Mouse (Mus musculus) stomach, embryonic 16.5 days (tissue): ENCODE measurements at regions not wholly inside any gene's neighbourhood (a gene's known extent, or its start where the extent isn't known, plus 50 kb on each side); places are given as distances from the start of the nearest gene placed in this dataset.

Experiments used
- ATAC-seq: fragments of 200-750 bp; cut with Nextera tagmentation; 2 replicates; pipeline ENCODE4 v1.8.0; 2017; ENCODE audit warnings: moderate number of reproducible peaks, moderate TSS enrichment; ENCODE audit not compliant: insufficient read depth, low FRiP score
- H3K27ac ChIP-seq: fragments of 300-500 bp; sonication (generic); 2 replicates; pipeline ENCODE4 v1.5.1; 2014; ENCODE audit warnings: low read length
- H3K27me3 ChIP-seq: fragments of 300-500 bp; sonication (generic); 2 replicates; pipeline ENCODE4 v1.6.1; 2014; ENCODE audit warnings: low read length, control low read depth, mixed read lengths; ENCODE audit not compliant: control insufficient read depth, insufficient read depth
- H3K36me3 ChIP-seq: fragments of 300-500 bp; sonication (generic); 2 replicates; pipeline ENCODE4 v1.6.1; 2014; ENCODE audit warnings: low read length; ENCODE audit not compliant: control insufficient read depth, insufficient read depth
- H3K4me1 ChIP-seq: fragments of 300-500 bp; sonication (generic); 2 replicates; pipeline ENCODE4 v1.6.1; 2014; ENCODE audit warnings: low read length, control low read depth, mixed read lengths; ENCODE audit not compliant: control insufficient read depth, insufficient read depth
- H3K4me2 ChIP-seq: fragments of 300-500 bp; sonication (generic); 2 replicates; pipeline ENCODE4 v1.6.1; 2014; ENCODE audit warnings: low read depth, low read length, mixed read lengths
- H3K4me3 ChIP-seq: fragments of 300-500 bp; sonication (generic); replicated peaks from 2 replicates; pipeline ENCODE4 v1.5.1; 2014; ENCODE audit warnings: mild to moderate bottlenecking, low read length
- H3K9ac ChIP-seq: fragments of 300-500 bp; sonication (generic); 2 replicates; pipeline ENCODE4 v1.6.1; 2014; ENCODE audit warnings: low read length
- H3K9me3 ChIP-seq: fragments of 300-500 bp; sonication (generic); replicated peaks from 2 replicates; pipeline ENCODE4 v1.6.1; 2016; ENCODE audit warnings: low read length, control low read depth; ENCODE audit not compliant: control insufficient read depth
- WGBS: fragments of 180-500 bp; shearing (Covaris S2); extraction: QIAGEN DNeasy Blood & Tissue Kit; methylation state at CpG from one replicate; pipeline ENCODE4 v1.1.7; 2014; 5-methylcytosine and 5-hydroxymethylcytosine counted together

- no peak for ATAC-seq
- H3K4me3 ChIP-seq: no peak overlapping the region
- H3K4me2 ChIP-seq: no peak overlapping the region
Measured at GRCm38 (mm10) chr3:83416536-83416935, 288.8 kb downstream of the Dchs2 start.

GRCm38 (mm10) chr3:83424267-83424666, 296.5 kb downstream of the Dchs2 start:
- H3K9ac ChIP-seq: no peak overlapping the region
- H3K4me3 ChIP-seq: no peak overlapping the region
- H3K9me3 ChIP-seq: no peaks in the 10 kb centered on the region
- H3K4me1 ChIP-seq: no peaks in the 10 kb centered on the region
- H3K27me3 ChIP-seq: no peaks in the 10 kb centered on the region
- no peaks in the 10 kb centered on the region for H3K36me3 ChIP-seq
- H3K4me2 ChIP-seq: no peak overlapping the region
- no peak overlapping the region for H3K27ac ChIP-seq
- ATAC-seq: no peak
- 61% methylated on average over 7 of the region's 7 CpGs for WGBS

More at GRCm38 (mm10) chr3:83416536-83416935, 288.8 kb downstream of the Dchs2 start:
- Histone ChIP-seq H3K4me1 (no peaks in the 10 kb centered on the region), H3K9me3 (no peaks in the 10 kb centered on the region), H3K27ac (no peak overlapping the region), H3K27me3 (no peaks in the 10 kb centered on the region), H3K9ac (no peak overlapping the region), H3K36me3 (no peaks in the 10 kb centered on the region)

- 82% methylated on average over 3 of the region's 3 CpGs for WGBS
- Histone ChIP-seq H3K4me3 (no peak overlapping the region), H3K27me3 (no peaks in the 10 kb centered on the region), H3K9me3 (no peaks in the 10 kb centered on the region), H3K9ac (no peak overlapping the region), H3K4me2 (no peak overlapping the region), H3K36me3 (no peaks in the 10 kb centered on the region), H3K27ac (no peak overlapping the region), H3K4me1 (no peaks in the 10 kb centered on the region)
- no peak for ATAC-seq
Measured at GRCm38 (mm10) chr3:83429376-83429775, 301.6 kb downstream of the Dchs2 start.

- no peaks in the 10 kb centered on the region for H3K9me3 ChIP-seq
- H3K27me3 ChIP-seq: no peaks in the 10 kb centered on the region
- H3K4me1 ChIP-seq: no peaks in the 10 kb centered on the region
- no peaks in the 10 kb centered on the region for H3K36me3 ChIP-seq
- WGBS: 62% methylated on average over 7 of the region's 7 CpGs
- H3K9ac ChIP-seq: no peak overlapping the region
- H3K4me3 ChIP-seq: no peak overlapping the region
- ATAC-seq: no peak
- H3K27ac ChIP-seq: no peak overlapping the region
- no peak overlapping the region for H3K4me2 ChIP-seq
Measured at GRCm38 (mm10) chr3:83446154-83446667, 318.5 kb downstream of the Dchs2 start.

- WGBS: 70% methylated on average over 2 of the region's 2 CpGs
Measured at GRCm38 (mm10) chr3:83450662-83451061, 315.5 kb upstream of the Sfrp2 start.

GRCm38 (mm10) chr3:83451317-83451716, 314.8 kb upstream of the Sfrp2 start:
- Histone ChIP-seq H3K9ac (no peak overlapping the region), H3K27ac (no peak overlapping the region), H3K4me1 (no peaks in the 10 kb centered on the region), H3K9me3 (no peaks in the 10 kb centered on the region), H3K4me2 (no peak overlapping the region), H3K4me3 (no peak overlapping the region), H3K36me3 (no peaks in the 10 kb centered on the region), H3K27me3 (no peaks in the 10 kb centered on the region)
- no peak for ATAC-seq
- 91% methylated on average over 3 of the region's 3 CpGs for WGBS

More at GRCm38 (mm10) chr3:83450662-83451061, 315.5 kb upstream of the Sfrp2 start:
- H3K9ac ChIP-seq: no peak overlapping the region
- no peak overlapping the region for H3K4me3 ChIP-seq
- no peak overlapping the region for H3K27ac ChIP-seq
- H3K27me3 ChIP-seq: no peaks in the 10 kb centered on the region
- no peak for ATAC-seq
- no peaks in the 10 kb centered on the region for H3K4me1 ChIP-seq
- H3K4me2 ChIP-seq: no peak overlapping the region
- no peaks in the 10 kb centered on the region for H3K36me3 ChIP-seq
- no peaks in the 10 kb centered on the region for H3K9me3 ChIP-seq

- Histone ChIP-seq H3K9me3 (no peaks in the 10 kb centered on the region), H3K4me2 (no peak overlapping the region), H3K36me3 (no peaks in the 10 kb centered on the region), H3K4me3 (no peak overlapping the region), H3K27ac (no peak overlapping the region), H3K27me3 (no peaks in the 10 kb centered on the region), H3K4me1 (no peaks in the 10 kb centered on the region), H3K9ac (no peak overlapping the region)
- no peak for ATAC-seq
- WGBS: 48% methylated on average over 2 of the region's 2 CpGs
Measured at GRCm38 (mm10) chr3:83453462-83453861, 312.7 kb upstream of the Sfrp2 start.

GRCm38 (mm10) chr3:83458450-83458849, 307.7 kb upstream of the Sfrp2 start:
- H3K36me3 ChIP-seq: no peaks in the 10 kb centered on the region
- no peak overlapping the region for H3K9ac ChIP-seq
- ATAC-seq: no peak
- H3K4me1 ChIP-seq: no peaks in the 10 kb centered on the region
- WGBS: 60% methylated on average over 1 of the region's 1 CpGs
- H3K27ac ChIP-seq: no peak overlapping the region
- no peak overlapping the region for H3K4me2 ChIP-seq
- no peaks in the 10 kb centered on the region for H3K9me3 ChIP-seq
- no peaks in the 10 kb centered on the region for H3K27me3 ChIP-seq
- H3K4me3 ChIP-seq: no peak overlapping the region

GRCm38 (mm10) chr3:83479251-83479650, 286.9 kb upstream of the Sfrp2 start:
- no peaks in the 10 kb centered on the region for H3K27me3 ChIP-seq
- H3K4me3 ChIP-seq: no peak overlapping the region
- no peak overlapping the region for H3K4me2 ChIP-seq
- no peak overlapping the region for H3K9ac ChIP-seq
- H3K4me1 ChIP-seq: no peaks in the 10 kb centered on the region
- WGBS: 88% methylated on average over 3 of the region's 3 CpGs
- no peak for ATAC-seq
- H3K36me3 ChIP-seq: no peaks in the 10 kb centered on the region
- no peaks in the 10 kb centered on the region for H3K9me3 ChIP-seq
- H3K27ac ChIP-seq: no peak overlapping the region

- Histone ChIP-seq H3K9me3 (no peaks in the 10 kb centered on the region), H3K9ac (no peak overlapping the region), H3K4me1 (no peaks in the 10 kb centered on the region), H3K36me3 (no peaks in the 10 kb centered on the region), H3K4me2 (no peak overlapping the region), H3K27ac (no peak overlapping the region), H3K4me3 (no peak overlapping the region), H3K27me3 (no peaks in the 10 kb centered on the region)
- WGBS: 77% methylated on average over 1 of the region's 1 CpGs
- no peak for ATAC-seq
Measured at GRCm38 (mm10) chr3:83480176-83480575, 285.9 kb upstream of the Sfrp2 start.
